Mouse (Mus musculus): Measurements from ENCODE around the gene Nat9. TPM values are rescaled to one million over a fixed set of nuclear protein-coding genes. Genes with fewer than 3 reads are reported as not detected.

The Nat9 gene
- 6.6 TPM for total RNA-seq (2023)

GRCm38 (mm10) chr11:115187693-115188092, at the start of gene Nat9:
Gene Nat9, minus strand, starts transcription at chr11:115187859.

DNA sequence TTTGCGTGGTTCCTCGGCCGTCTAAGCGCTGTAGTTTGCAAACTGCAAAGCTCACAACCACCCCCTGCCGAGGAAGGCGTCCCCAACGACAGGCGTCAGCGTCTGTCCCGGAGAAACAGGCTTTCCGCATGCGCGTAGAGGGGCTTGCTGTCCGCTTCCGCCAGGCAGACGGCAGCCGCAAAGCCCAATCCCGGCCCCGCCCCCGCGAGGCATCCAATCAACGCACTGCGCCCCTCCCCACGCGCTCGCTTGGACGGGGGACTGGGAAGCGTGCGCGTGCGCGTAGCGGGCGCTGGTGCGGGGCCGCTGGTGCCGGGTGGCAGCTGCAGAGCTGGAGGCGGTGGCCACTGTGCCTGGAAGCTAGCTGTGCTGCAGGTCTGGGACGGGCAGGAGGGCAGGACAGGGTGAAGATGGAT, 427 bp downstream of the Nat9 start, which contains the start of gene Tmem104:
Gene Tmem104 (plus strand): TSS at position 264 of the 416 bp plus-strand sequence.

GRCm38 (mm10) chr11:115162832-115163480, 24.7 kb downstream of the Nat9 start, which contains the start of gene Slc9a3r1:
Gene Slc9a3r1, plus strand, starts transcription at chr11:115163341.

GRCm38 (mm10) chr11:115133800-115134199, 53.9 kb downstream of the Nat9 start, which contains the start of gene Cd300lf:
Gene Cd300lf, minus strand, starts transcription at chr11:115133992.

Other genes with a start within 250 kb of the Nat9 start
- gene Cd300c, start 218.7 kb downstream of the Nat9 start, total RNA-seq (2023), result not detected
- gene Cd300ld, start 197.9 kb downstream of the Nat9 start, total RNA-seq (2023), result 0.46 TPM
- gene Cd300c2, start 186.0 kb downstream of the Nat9 start, total RNA-seq (2023), result 0.89 TPM
- not detected for gene Cd300ld2, start 171.7 kb downstream of the Nat9 start, total RNA-seq (2023)
- gene Cd300ld4, start 160.8 kb downstream of the Nat9 start, total RNA-seq (2023), result not detected
- not detected for gene Cd300ld5, start 150.1 kb downstream of the Nat9 start, total RNA-seq (2023)
- not detected for gene Cd300ld3, start 139.4 kb downstream of the Nat9 start, total RNA-seq (2023)
- 0.55 TPM for gene Cd300e, start 125.7 kb downstream of the Nat9 start, total RNA-seq (2023)
- gene Rab37, start 96.4 kb downstream of the Nat9 start, total RNA-seq (2023), result 40.1 TPM
- 1.9 TPM for gene Cd300lf, start 53.9 kb downstream of the Nat9 start, total RNA-seq (2023)
- gene Slc9a3r1, start 24.5 kb downstream of the Nat9 start, total RNA-seq (2023), result 190 TPM
- gene Tmem104, start 372 bp downstream of the Nat9 start, total RNA-seq (2023), result 14.4 TPM
- gene Grin2c, start 79.4 kb upstream of the Nat9 start, total RNA-seq (2023), result not detected
- gene Fdxr, start 89.2 kb upstream of the Nat9 start, total RNA-seq (2023), result 19.3 TPM
- 0.67 TPM for gene Fads6, start 109.8 kb upstream of the Nat9 start, total RNA-seq (2023)
- not detected for gene Otop2, start 119.3 kb upstream of the Nat9 start, total RNA-seq (2023)
- gene Ush1g, start 134.2 kb upstream of the Nat9 start, total RNA-seq (2023), result not detected
- not detected for gene Otop3, start 146.9 kb upstream of the Nat9 start, total RNA-seq (2023)
- gene Hid1, start 179.9 kb upstream of the Nat9 start, total RNA-seq (2023), result 54.9 TPM
- 3.3 TPM for gene Cdr2l, start 194.1 kb upstream of the Nat9 start, total RNA-seq (2023)
- 129 TPM for gene Mrpl58, start 215.9 kb upstream of the Nat9 start, total RNA-seq (2023)
- 249 TPM for gene Atp5h, start 232.1 kb upstream of the Nat9 start, total RNA-seq (2023)
- 47.0 TPM for gene Kctd2, start 232.3 kb upstream of the Nat9 start, total RNA-seq (2023)